9 mouse cellular contexts compared by ENCODE assay signal in the genomic region with DNA sequence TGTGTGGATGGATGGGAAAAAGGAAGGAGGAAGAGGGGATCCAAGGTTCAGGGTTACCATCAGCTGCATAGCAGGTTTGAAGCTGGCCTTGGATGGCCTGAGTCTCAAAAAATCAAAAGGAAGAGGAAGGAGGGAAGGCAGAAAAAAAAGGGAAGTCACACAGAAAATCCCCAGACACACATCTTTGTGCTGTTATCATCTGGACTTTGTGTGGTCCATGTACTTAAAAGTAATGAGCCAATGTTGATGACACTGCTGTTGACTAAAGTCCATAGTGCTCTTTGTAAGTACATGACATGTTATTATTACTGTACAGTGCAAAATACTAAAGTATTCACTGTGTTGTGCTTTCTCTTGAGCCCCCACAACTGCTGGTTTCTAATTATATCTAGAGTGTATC.
"Had no signal": no experiment of that assay in that cellular context is flagged by ENCODE, and none has a peak within 500 bp of the region (broad histone marks: within the 10 kb centered on the region; RNA-seq: fewer than 3 reads in every experiment).

No protein-coding gene starts in this region.

- H3K27ac ChIP-seq: left cerebral cortex, adult 2 months; limb, embryonic 15.5 days; liver, embryonic 14.5 days; midbrain, embryonic 13.5 days had no signal

- ATAC-seq: midbrain, embryonic 13.5 days had no signal

- H3K27me3 ChIP-seq: limb, embryonic 15.5 days; midbrain, embryonic 13.5 days had no signal

- H3K9ac ChIP-seq: limb, embryonic 15.5 days; liver, embryonic 14.5 days; midbrain, embryonic 13.5 days had no signal

- DNase-seq: kidney, adult 18-20 months; kidney, postnatal 10 days; lung, adult 18-20 months; spleen, adult 18-20 months; thymus, postnatal 14 days had no signal

- H3K9me3 ChIP-seq: limb, embryonic 15.5 days; midbrain, embryonic 13.5 days had no signal

- H3K4me3 ChIP-seq: left cerebral cortex, adult 2 months; limb, embryonic 15.5 days; midbrain, embryonic 13.5 days had no signal

- H3K4me2 ChIP-seq: limb, embryonic 15.5 days; midbrain, embryonic 13.5 days had no signal
